Mouse (Mus musculus) lung, embryonic 14.5 days (tissue): Measurements from ENCODE around the gene Bnc2. TPM values are rescaled to one million over a fixed set of nuclear protein-coding genes. Genes with fewer than 3 reads are reported as not detected.

Experiments used
- ATAC-seq: fragments of 200-750 bp; cut with Nextera tagmentation; 2 replicates; pipeline ENCODE4 v1.8.0; 2017; ENCODE audit warnings: mild to moderate bottlenecking, moderate TSS enrichment, moderate library complexity; ENCODE audit not compliant: insufficient read depth
- DNase-seq: peaks from one replicate; pipeline ENCODE4 v3.0.0-alpha.2; 2015
- H3K27ac ChIP-seq: fragments of 300-500 bp; sonication (generic); 2 replicates; pipeline ENCODE4 v1.5.1; 2014; ENCODE audit warnings: low read depth, mild to moderate bottlenecking, moderate library complexity
- H3K27me3 ChIP-seq: fragments of 300-500 bp; sonication (generic); 2 replicates; pipeline ENCODE4 v1.6.1; 2014; ENCODE audit warnings: low read length, control low read depth; ENCODE audit not compliant: insufficient read depth
- H3K36me3 ChIP-seq: fragments of 300-500 bp; sonication (generic); 2 replicates; pipeline ENCODE4 v1.6.1; 2014; ENCODE audit warnings: control low read depth; ENCODE audit not compliant: insufficient read depth
- H3K4me1 ChIP-seq: fragments of 300-500 bp; sonication (generic); 2 replicates; pipeline ENCODE4 v1.6.1; 2014; ENCODE audit warnings: antibody characterized with exemption, control low read depth; ENCODE audit not compliant: insufficient read depth
- H3K4me2 ChIP-seq: fragments of 300-500 bp; sonication (generic); 2 replicates; pipeline ENCODE4 v1.6.1; 2014; ENCODE audit warnings: mild to moderate bottlenecking
- H3K4me3 ChIP-seq: fragments of 300-500 bp; sonication (generic); 2 replicates; pipeline ENCODE4 v1.5.1; 2014; ENCODE audit warnings: low read depth, low read length
- H3K9ac ChIP-seq: fragments of 300-500 bp; sonication (generic); 2 replicates; pipeline ENCODE4 v1.6.1; 2014
- H3K9me3 ChIP-seq: fragments of 300-500 bp; sonication (generic); 2 replicates; pipeline ENCODE4 v1.6.1; 2016; ENCODE audit warnings: low read depth, low read length, control low read depth
- CTCF ChIP-seq: IDR thresholded peaks from 2 replicates; pipeline ENCODE4 v1.5.1; 2016; ENCODE audit warnings: antibody characterized with exemption, low read depth
- WGBS: fragments of 180-500 bp; shearing (Covaris S2); extraction: QIAGEN DNeasy Blood & Tissue Kit; methylation state at CpG from one replicate; pipeline ENCODE4 v1.1.7; 2014; 5-methylcytosine and 5-hydroxymethylcytosine counted together
- polyA plus RNA-seq: library from polyadenylated mRNA; unstranded; fragments of >200 nt; fragmentation: Nextera tagmentation; extraction: Ambion mirVana; gene quantifications from 2 replicates; pipeline ENCODE4 v1.2.1, GENCODE M21; 2014

Gene Bnc2
- polyA plus RNA-seq, 1 experiment from 2014 or later, result 8.4 TPM

GRCm38 (mm10) chr4:84231251-84231650 lies 443.8 kb downstream of the Bnc2 start:
- H3K36me3 ChIP-seq, result no peaks in the 10 kb centered on the region
- WGBS, result 86% methylated on average over 2 of the region's 2 CpGs
- no peaks in the 10 kb centered on the region for H3K27me3 ChIP-seq
- H3K4me3 ChIP-seq, result no peak overlapping the region
- no peak for TF ChIP-seq CTCF
- H3K9ac ChIP-seq, result no peak overlapping the region
- H3K9me3 ChIP-seq, result no peaks in the 10 kb centered on the region
- H3K4me2 ChIP-seq, result no peak overlapping the region
- H3K4me1 ChIP-seq, result no peaks in the 10 kb centered on the region
- ATAC-seq (no peak), DNase-seq (no peak)
- H3K27ac ChIP-seq, result no peak overlapping the region

GRCm38 (mm10) chr4:84229189-84229960 lies 445.7 kb downstream of the Bnc2 start:
- ATAC-seq (no peak), DNase-seq (no peak)
- Histone ChIP-seq H3K9me3 (no peaks in the 10 kb centered on the region), H3K9ac (no peak overlapping the region), H3K4me3 (no peak overlapping the region), H3K27me3 (no peaks in the 10 kb centered on the region), H3K27ac (no peak overlapping the region), H3K4me1 (no peaks in the 10 kb centered on the region), H3K4me2 (no peak overlapping the region), H3K36me3 (no peaks in the 10 kb centered on the region)
- TF ChIP-seq CTCF, result no peak
- 54% methylated on average over 10 of the region's 10 CpGs for WGBS

GRCm38 (mm10) chr4:84228551-84228950 lies 446.5 kb downstream of the Bnc2 start:
- no peak for ATAC-seq
- DNase-seq, result no peak
- Histone ChIP-seq H3K4me2 (no peak overlapping the region), H3K4me3 (no peak overlapping the region), H3K27ac (no peak overlapping the region), H3K36me3 (no peaks in the 10 kb centered on the region), H3K9ac (no peak overlapping the region), H3K9me3 (no peaks in the 10 kb centered on the region), H3K4me1 (no peaks in the 10 kb centered on the region), H3K27me3 (no peaks in the 10 kb centered on the region)
- whole genome bisulfite sequencing, result 76% methylated on average over 5 of the region's 5 CpGs
- TF ChIP-seq CTCF, result no peak

Other genes starting within 250 kb of the Bnc2 start
- gene Cntln, start 209.0 kb upstream of the Bnc2 start, polyA plus RNA-seq, result 15.6 and 16.0 TPM in 2 replicates